Mouse (Mus musculus) ovary, postnatal 36 days (tissue): ENCODE measurements around the gene Hnf1b.
A peak's percentile ranks its signal among the peaks of the same experiment; 100 is the strongest.

ENCODE experiments used
- DNase-seq: peaks from one replicate; pipeline ENCODE4 v3.0.0; 2022; ENCODE audit warnings: low spot score, mixed read lengths

The Hnf1b gene

DNA sequence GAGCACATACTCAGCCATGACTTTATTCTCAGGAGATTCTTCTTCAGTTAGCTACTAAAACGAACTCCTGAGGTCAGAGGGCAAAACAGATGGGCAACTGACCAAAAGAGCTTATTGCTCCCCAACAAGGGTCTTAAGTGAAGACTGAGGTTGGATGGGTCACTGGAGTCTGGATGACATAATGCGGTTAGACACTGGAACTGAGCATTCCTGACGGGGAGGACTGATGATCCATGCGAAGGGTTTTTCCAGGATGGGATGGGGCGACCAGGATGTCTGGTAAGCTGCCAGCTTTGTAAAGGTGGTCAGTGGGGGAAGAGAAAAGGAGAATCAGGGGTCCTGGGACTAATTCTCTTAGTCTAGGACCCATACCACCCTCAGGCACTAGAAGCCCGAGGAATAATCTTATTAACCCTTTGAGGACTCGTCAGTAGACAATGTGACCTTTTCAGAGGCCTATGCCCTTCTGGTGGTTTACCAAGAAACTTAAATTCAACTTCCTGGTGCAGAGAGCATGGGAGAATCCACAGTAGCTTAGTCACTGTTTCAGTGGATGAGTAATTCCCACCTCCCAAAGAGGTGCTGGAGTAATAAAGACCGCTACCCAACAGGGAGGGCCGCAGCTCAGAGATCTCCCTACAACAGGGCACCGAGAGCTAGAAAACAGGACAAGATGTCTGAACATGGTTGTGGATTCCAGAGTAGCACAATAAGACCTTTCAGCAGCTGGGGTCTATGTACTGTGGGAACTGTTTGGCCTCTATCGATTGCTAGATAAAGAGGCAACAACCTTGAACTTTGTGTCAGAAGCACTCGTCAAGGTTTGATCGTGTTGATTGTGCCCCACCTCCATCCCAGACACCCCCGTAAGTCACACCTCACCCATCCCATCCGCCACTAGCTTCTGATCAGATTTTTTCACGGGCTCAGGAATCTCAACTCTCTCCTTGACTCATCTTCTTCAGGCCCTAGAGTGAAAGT is 46.9 kb downstream of the Hnf1b start:
- no peak for DNase-seq

DNA sequence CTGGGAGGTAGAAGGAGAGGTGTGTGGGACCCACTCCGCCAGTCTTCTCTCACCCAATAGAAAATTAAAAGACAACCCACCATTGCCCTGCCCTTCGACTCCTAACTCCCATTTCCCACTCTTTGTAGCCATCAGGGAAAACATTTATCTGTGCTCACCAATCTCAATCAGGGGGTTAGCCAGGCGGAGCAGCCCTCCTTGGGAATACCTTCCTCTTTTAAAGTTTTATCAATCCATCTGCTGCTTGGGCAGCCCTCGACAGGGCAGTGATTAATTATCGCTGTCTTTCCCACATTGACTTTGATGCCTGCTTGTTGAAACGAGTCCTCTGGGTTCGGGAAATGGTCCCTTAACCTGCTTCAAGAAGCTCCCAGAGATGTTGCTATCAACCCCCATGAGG is 47.7 kb downstream of the Hnf1b start:
- DNase-seq = no peak

- no peak for DNase-seq
Measured at GRCm38 (mm10) chr11:83902812-83903211, 52.9 kb downstream of the Hnf1b start.

DNA sequence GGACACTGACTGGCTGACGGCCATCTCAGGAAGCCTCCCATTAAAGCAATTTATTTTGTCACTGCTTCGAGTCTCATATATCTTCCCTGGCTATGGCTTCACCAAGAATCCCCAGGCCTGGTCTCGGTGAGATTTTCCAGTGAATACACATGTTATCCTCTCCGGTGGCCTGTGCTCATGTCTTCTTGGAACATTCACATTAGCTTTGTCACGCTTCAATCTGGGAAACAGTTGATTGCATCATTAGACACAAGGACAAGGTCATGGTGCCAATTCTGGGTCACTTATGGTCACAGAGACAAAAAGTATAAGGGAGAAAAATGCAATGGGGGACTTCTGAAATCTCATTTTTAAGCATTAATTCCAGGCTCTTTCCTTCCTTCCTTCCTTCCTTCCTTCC is 55.9 kb downstream of the Hnf1b start:
- no peak for DNase-seq

GRCm38 (mm10) chr11:83908376-83908775 is 58.5 kb downstream of the Hnf1b start:
- no peak for DNase-seq

DNA sequence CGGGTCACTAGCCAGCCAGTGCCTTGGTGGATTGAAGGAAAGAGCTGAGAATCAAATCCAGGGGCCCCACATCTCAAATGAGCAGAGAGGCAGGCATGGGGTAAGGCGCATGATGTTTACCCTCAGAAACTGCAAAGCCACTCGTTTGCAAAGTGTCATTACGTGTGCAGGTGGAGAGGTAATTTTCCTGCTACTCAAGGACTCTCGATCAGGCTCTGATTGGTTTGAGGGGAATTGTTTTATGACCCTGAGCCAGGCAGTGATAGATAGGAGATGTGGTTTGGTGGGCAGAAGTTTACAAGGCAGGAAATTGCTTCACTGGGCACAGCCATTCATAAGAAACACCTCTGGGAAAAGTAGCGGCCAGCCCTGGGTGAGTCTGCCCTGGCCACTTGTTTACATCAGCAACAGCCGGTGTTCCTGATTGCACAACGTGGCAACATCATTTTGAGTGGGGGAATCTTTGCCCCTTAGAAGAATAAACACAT is 64.0 kb downstream of the Hnf1b start:
- DNase-seq = no peak

DNA sequence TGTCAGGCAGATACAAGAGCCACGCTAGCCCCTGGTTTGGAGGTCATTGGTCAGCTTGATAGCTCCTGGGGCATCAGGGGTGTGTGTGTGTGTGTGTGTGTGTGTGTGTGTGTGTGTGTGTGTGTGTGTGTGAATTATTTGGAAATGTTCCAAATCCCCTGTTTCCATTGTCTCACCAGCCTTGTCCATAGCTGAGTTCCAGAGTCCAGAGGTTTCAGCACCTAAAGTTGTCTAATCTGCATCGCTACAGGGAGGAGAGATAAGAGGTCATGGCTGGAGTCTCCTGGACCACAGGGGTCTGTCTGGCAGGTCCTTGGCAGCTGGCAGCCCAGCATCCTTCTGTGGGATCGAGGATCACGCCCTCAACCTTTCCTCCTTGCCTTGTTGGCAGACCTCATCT is 64.6 kb downstream of the Hnf1b start:
- no peak for DNase-seq

GRCm38 (mm10) chr11:83922600-83922999 is 72.7 kb downstream of the Hnf1b start:
- no peak for DNase-seq

DNA sequence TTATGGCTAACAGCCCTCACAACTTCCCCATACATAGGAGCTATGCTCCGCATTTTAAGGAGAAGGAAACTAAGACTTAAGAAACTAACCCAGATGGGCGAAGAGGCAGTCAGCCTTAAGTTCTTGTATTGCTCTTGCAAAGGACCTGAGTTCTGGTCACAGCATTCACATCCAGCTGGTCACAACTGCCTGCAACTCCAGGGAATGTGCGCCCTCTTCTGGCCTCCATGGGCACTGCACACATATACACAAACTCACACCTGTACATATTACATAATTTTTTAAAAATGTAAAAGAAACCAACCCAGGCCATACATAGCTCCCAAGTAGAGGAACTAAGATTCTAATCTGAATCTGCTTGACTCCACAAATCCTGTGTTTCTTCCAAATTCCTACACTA is 77.2 kb downstream of the Hnf1b start:
- DNase-seq = no peak

GRCm38 (mm10) chr11:83932506-83933106 is 82.7 kb downstream of the Hnf1b start:
- no peak for DNase-seq

- no peak for DNase-seq
Measured at GRCm38 (mm10) chr11:83933376-83933775, 83.5 kb downstream of the Hnf1b start.

DNA sequence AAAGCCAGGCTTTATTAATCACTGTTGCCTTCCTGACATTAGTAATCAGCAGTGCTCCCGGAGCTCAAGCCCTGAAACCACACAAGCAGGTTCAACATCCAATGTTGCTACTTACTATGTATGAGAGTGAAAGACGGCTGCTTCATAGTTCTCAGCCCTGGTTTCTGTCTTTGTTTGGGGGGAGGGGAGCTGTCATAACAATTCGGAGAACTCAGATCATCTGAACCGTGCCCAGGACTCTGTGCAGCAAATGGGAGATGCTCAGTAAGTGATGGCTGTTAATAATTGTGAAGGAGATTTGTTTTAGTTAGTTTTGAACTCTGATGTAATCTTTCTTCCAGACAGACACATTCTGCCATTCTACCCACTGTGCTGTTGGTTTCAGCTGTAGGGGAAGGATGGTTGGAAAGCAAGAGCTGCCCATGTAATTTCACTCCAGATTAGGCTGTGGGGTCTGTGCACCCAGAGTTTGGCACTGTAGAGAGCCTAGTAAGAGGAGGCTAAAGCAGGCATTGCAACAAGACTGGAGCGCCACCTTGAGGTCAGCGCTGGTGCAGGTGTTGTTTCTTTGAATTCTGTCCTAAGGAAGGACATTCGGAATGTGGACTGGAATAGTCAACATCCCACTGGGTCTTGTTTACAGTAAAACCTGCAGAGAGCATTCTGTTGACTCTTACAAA is 86.3 kb downstream of the Hnf1b start:
- peak; percentile 72 for DNase-seq

- no peak for DNase-seq
Measured at GRCm38 (mm10) chr11:83938556-83938955, 88.7 kb downstream of the Hnf1b start.

DNA sequence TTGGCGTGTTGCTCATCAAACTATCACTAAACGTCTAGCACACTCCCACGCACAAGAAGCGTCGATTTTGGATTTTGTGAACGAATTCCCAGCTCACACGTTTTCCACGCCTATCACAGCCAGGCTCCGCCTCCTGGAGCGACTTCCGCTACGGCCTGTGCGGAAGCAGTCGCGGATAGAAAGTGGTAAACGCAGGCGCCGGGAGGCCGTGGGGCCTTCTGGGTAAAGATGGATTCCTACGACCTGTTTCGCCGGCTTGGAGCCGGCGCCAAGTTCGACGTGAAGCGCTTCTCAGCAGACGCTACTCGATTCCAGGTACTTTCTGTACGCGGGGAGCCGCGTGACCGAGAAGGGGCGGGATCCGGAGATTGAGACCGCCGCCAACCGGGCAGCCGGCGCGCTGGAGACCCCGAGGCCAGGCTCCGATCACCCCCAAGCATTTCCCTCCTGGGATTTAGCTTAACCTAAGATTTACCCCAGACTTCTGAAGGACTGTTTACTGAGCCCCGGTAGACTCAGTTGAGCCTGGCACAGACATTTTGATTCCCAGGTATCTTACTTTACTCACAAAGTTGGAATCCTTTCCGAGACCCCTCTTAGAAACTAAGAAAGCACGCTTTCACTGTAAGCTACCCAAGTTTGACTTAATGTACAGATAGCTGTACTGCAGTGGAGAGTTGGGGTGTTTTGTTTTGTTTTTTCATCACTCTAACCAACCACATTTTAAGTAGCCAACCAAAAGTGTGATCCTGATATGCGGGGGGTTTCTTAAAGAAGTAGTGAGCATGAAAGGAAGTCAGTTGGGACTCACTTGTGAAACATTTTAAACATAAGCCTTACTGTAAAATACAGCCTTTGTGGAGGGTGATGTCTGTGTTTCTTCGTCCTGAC is 92.3 kb downstream of the Hnf1b start, which contains the start of gene Ddx52:
Gene Ddx52, plus strand, starts transcription at position 113 of the 891 bp plus-strand sequence.
- peak; percentile 86 for DNase-seq
